Mouse (Mus musculus) cerebellum, adult 11 months (tissue): ENCODE data around the gene Atp8a2.

Experiments used
- DNase-seq: peaks from one replicate; pipeline ENCODE4 v3.0.0; 2022

Gene Atp8a2

DNA sequence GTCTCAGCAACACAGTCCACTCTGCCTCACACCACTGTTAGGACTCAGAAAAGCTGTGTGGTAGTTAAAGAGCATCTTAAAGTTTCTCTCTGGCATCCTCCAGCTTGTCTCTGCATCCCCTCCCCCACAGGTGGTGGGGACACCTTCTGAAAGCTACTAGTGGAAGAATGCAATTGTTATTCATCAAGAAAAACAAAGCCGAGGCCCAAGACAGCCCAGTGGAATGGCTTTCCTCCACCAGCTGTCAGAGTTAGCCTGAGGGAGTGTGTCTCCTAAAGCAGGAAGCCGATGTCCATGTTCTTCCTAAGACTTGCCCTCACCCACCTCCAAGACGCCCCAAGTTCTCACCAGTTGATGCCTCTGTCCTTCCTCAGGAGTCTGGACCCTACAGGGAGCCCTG is 48.1 kb downstream of the Atp8a2 start:
- DNase-seq, result no peak

GRCm38 (mm10) chr14:60143234-60143633 is 53.7 kb downstream of the Atp8a2 start:
- peak; percentile 3 for DNase-seq

- DNase-seq, result no peak
These were observed 58.6 kb downstream of the Atp8a2 start for GRCm38 (mm10) chr14:60138339-60138738.

- DNase-seq, result no peak
These were observed 59.2 kb downstream of the Atp8a2 start for GRCm38 (mm10) chr14:60137812-60138211.

DNA sequence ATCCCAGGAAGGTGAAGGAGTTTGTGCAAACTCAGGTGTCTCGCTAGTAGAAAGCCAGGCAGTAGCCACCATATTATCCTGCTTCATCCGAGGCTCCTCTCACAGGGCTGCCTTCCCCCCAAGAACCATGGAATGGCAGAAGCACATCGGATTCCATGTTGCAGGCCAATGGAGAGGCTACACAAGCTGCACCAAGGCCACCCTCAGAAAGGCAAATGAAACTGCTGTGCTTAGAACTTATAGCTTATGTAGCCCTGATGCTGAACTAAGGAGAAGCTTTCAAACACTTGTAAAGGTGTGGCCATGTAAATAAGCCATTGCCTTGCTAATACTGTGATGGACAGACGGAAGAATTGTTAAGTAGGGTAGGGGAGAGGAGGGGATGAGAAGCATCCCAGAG is 61.2 kb downstream of the Atp8a2 start:
- DNase-seq, result no peak

- DNase-seq, result no peak
These were observed 62.3 kb downstream of the Atp8a2 start for GRCm38 (mm10) chr14:60134720-60135119.

DNA sequence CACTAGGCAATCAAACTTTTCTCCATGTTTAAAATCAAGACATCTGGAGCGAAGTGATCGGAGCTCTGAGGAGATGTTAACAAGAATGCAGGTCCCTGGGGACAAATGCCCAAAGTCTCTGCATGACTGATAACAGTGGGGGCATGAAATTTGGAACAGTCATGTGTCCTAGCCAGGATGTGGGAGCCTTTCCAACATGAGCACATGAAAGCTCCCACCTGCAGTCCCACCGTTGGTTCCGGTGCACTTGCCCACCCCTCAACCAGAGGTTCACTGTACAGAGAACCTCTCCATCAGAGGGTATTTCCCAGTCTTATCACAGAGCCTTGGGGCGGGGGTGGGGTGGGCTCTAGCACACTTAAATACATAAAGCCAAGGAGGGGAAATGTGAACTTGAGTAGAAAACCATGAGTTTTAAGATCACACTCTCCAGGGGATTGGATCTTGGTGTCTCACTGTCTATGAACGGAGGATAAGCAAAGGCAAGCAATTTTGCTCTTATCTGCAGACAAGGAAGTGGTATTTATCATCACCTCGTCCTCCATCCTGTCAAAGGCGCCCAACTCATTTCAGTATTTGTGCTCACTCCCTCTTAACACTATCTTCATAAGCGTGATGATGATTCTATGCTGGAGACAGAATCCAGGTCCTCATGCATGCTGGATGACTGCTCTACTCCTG is 65.6 kb downstream of the Atp8a2 start:
- no peak for DNase-seq

GRCm38 (mm10) chr14:60129564-60129963 is 67.4 kb downstream of the Atp8a2 start:
- DNase-seq, result no peak

- DNase-seq, result no peak
These were observed 71.8 kb downstream of the Atp8a2 start for GRCm38 (mm10) chr14:60125202-60125601.

GRCm38 (mm10) chr14:60121572-60121971 is 75.4 kb downstream of the Atp8a2 start:
- DNase-seq, result no peak

DNA sequence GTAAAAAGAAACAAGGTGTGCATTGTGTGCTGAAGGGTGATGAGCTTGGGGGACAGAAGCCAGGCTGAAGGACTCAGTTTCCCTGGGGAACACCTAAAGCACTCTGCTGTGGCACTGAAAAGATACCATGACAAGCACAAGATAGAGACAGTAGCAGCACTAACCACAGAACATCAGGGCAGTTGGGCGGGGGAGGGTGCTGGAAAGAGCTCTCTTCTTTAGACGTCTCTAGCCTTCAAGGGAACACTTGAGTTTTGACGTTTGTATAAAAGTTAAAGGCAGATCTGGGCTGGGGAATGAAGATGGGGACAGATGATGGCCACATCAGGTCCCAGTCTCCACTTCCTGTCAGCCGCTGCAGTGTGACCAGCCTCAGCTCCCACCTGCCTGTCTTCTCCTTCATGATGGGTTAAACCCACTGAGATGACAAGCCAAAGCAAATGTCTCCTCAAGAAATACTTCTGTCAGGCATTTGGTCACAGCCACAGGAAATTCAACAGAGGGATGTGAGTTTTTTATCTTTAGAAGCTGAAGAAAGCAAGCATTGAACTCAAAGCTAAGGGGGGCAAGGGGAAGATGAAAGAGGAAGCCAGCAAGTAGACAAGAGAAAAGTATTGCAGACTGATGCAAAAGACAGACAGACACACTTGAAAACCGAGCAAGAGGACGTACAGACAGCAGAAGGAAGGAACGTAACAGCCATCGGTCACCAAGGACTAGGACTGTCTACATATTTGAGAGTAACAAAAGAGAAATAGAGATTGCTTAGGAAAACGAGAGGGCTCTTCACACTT is 79.0 kb downstream of the Atp8a2 start:
- no peak for DNase-seq

- peak; percentile 79 for DNase-seq
These were observed 109.9 kb downstream of the Atp8a2 start for GRCm38 (mm10) chr14:60086808-60087725.

DNA sequence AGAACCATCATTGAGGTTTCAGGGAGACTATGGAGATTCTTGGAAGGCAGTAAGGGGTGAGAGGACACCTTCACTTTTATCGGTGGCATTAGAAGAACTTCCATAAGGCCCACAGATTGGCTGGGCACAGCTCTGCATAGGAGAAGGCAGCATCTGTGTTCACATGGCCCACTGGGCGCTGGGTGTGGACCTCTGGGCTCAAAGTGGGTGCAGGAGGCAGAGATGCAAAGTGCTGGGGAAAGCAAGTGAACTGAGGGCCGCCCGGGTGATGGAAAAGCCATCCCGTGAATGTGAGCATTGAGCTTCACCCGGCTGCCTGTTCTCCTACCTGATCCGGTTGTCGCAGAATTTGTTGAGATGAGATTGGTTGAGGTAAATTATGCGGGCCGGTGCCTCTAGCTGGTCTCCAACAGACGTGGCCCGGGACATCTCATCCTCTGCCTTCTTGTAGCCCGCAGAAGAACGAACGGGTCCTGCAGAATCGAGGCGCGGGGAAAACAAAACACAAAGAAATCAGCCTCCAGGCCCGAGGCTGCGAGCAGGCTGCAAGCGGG is 110.6 kb downstream of the Atp8a2 start:
- DNase-seq, result no peak

GRCm38 (mm10) chr14:60082771-60083170 is 114.2 kb downstream of the Atp8a2 start:
- DNase-seq, result no peak

GRCm38 (mm10) chr14:60072496-60072895 is 124.5 kb downstream of the Atp8a2 start:
- DNase-seq, result no peak

GRCm38 (mm10) chr14:60065186-60065585 is 131.8 kb downstream of the Atp8a2 start:
- DNase-seq, result no peak

DNA sequence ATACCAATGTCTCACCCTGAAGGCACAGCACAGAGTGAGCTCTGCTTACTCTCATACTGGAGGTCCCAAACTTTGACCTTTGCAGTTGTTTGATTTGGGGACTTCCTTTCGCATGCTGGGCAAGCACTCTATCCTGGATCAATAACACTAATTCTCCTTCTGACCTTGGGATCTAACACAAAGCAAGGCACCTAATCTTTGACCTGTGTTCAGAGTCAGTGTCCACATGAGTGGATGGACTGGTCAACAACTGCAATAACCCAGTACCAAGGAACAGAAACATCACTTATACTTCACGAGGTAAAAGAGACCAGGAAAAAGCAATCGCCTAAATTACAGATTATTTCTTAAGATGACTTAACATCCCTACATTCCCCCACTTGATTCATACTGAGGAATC is 136.0 kb downstream of the Atp8a2 start:
- no peak for DNase-seq

DNA sequence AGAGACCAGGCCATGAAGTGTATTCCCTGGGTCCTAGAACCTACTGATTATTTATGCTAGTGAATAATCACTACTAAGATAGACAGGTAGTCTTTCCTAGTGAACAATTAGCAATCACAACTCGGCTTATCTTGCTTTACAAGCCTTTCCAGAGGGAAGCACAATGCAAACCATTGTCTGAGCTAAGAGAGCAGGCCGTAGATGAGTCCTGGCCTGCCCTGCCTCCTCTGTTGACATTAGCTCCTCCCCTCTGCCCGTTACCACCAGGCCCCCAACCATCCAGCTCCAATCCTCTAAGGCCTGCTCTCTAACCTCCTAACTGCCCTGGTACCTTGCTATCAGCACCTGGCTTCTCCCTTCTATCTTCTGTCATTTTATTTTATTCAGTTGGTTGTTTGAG is 138.1 kb downstream of the Atp8a2 start:
- no peak for DNase-seq

- no peak for DNase-seq
These were observed 141.7 kb downstream of the Atp8a2 start for GRCm38 (mm10) chr14:60055231-60055630.

DNA sequence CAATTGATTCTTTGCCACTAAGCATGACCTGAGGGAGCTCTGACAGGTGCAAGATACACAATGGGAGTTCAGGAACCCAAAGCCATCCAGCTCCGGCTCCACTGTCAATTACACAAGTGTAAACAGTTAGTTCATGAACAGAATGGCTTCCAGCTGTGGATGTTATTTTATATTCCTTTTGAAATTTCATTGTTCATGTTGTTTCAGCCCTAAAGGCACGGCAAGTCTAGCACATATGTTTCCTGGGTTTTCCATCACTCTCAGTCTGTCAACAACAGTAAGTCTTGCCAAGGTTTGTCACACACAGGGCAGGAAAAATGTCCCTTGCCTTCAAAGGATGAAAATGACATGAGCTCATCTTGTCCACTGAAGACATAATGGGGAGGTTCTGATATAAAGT is 166.3 kb downstream of the Atp8a2 start:
- DNase-seq, result no peak

DNA sequence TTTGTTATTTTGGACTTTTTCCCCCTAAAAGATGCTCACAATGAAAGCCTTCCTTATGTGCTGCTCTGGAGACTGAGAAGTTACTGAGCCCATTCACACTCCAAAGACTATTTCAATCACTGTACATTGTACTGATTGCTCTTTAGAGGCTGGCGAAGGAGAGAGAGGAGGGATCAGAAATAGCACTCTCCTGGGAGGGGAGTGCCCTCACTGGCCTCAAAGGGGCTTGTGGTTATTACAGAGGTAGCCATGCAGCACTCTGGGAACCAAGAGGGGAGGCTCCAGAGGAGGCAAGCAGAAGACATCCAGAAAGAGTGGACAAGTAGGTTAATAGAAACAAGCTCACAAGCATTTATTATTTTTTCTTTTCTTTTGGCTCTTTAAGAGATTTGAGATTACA is 169.8 kb downstream of the Atp8a2 start:
- DNase-seq, result no peak

DNA sequence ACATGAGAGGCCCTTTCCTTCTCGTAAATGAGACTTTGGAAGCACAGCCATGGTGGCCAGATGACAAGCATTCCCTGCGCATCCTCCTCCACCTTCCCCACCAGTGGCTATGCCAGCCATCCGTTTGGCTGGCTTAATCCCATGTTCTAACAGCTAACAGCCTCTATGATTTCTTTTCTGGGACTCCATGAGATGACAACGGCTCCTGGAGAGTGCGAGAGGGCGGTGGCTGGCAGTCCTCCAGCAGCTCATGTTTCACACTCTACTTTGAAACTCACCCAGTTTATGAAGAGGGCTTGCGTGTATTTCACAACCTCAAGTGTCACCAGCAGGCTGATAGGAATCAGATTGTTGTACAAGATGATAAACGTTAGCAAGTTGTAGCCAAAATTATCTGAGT is 170.3 kb downstream of the Atp8a2 start:
- DNase-seq, result no peak

DNA sequence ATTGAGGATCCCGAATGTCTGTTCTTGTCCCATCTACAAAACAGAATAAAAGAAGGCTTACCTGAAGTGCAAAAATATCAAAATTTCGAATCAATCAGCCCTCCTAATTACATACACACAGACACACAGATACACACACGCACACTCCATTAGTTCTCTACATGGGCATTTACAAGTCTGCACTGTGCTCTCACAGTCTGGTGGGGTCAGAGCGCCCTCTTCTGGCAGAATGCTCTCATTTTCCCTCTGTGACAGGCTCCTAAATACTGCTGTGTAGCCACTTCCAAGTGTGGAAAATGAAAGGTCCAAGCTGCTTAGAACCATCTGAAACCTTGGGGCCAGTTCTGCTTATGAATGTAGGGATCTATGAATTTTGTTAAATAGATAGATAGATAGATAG is 181.1 kb downstream of the Atp8a2 start:
- DNase-seq, result peak; percentile 73
